19 mouse cellular contexts compared by ENCODE assay signal in genomic region chr8:53562441-53563040, GRCm38 (mm10).
"Had no signal": no experiment of that assay in that cellular context is flagged by ENCODE, and none has a peak within 500 bp of the region (broad histone marks: within the 10 kb centered on the region; RNA-seq: fewer than 3 reads in every experiment).

No protein-coding gene starts in this region.

- H3K36me3 ChIP-seq: kidney, embryonic 15.5 days; limb, embryonic 12.5 days; limb, embryonic 15.5 days; stomach, embryonic 15.5 days had no signal

- H3K9ac ChIP-seq: kidney, embryonic 15.5 days; limb, embryonic 12.5 days; limb, embryonic 15.5 days; liver, embryonic 14.5 days; liver, postnatal 0 days; lung, embryonic 14.5 days; stomach, embryonic 15.5 days had no signal

- H3K4me1 ChIP-seq: kidney, embryonic 15.5 days; limb, embryonic 12.5 days; limb, embryonic 15.5 days; stomach, embryonic 15.5 days had no signal

- H3K9me3 ChIP-seq: kidney, embryonic 15.5 days; limb, embryonic 12.5 days; limb, embryonic 15.5 days; stomach, embryonic 15.5 days had no signal

- H3K27me3 ChIP-seq: kidney, embryonic 15.5 days; limb, embryonic 12.5 days; limb, embryonic 15.5 days; stomach, embryonic 15.5 days had no signal

- H3K4me3 ChIP-seq: kidney, embryonic 15.5 days; limb, embryonic 12.5 days; limb, embryonic 15.5 days; stomach, embryonic 15.5 days had no signal

- ATAC-seq: intestine, postnatal 0 days; liver, postnatal 0 days; lung, postnatal 0 days had no signal

- H3K4me2 ChIP-seq: kidney, embryonic 15.5 days; limb, embryonic 12.5 days; limb, embryonic 15.5 days; liver, embryonic 11.5 days; lung, embryonic 14.5 days; stomach, embryonic 15.5 days had no signal

- H3K27ac ChIP-seq: kidney, embryonic 15.5 days; limb, embryonic 12.5 days; limb, embryonic 15.5 days; liver, embryonic 14.5 days; macrophage; stomach, embryonic 15.5 days had no signal

- DNase-seq: kidney, adult 8-10 months; kidney, postnatal 10 days; kidney, postnatal 36 days; left cerebral cortex, postnatal 4 days; liver, postnatal 0 days; lung, embryonic 14.5 days; right cerebral cortex, adult 18-20 months; right cerebral cortex, postnatal 14 days; spleen, adult 18-20 months; thymus, postnatal 25 days had no signal
